Mouse (Mus musculus) heart, postnatal 0 days (tissue): ENCODE results near the gene Izumo2. TPM values are rescaled to one million over a fixed set of nuclear protein-coding genes. Genes with fewer than 3 reads are reported as not detected.
A peak's percentile ranks its signal among the peaks of the same experiment; 100 is the strongest.

Experiments
- ATAC-seq: fragments of 200-750 bp; cut with Nextera tagmentation; 2 replicates; pipeline ENCODE4 v1.8.0; 2017; ENCODE audit warnings: low read depth, moderate number of reproducible peaks, moderate library complexity; ENCODE audit not compliant: insufficient read depth
- DNase-seq: peaks from one replicate; pipeline ENCODE4 v3.0.0-alpha.2; 2016; ENCODE audit warnings: low spot score
- H3K27ac ChIP-seq: fragments of 300-500 bp; sonication (generic); 2 replicates; pipeline ENCODE4 v1.5.1; 2014; ENCODE audit warnings: low read depth, mild to moderate bottlenecking
- H3K27me3 ChIP-seq: fragments of 300-500 bp; sonication (generic); 2 replicates; pipeline ENCODE4 v1.6.1; 2014; ENCODE audit warnings: low read length, mixed read lengths; ENCODE audit not compliant: control insufficient read depth, insufficient read depth
- H3K36me3 ChIP-seq: fragments of 300-500 bp; sonication (generic); replicated peaks from 2 replicates; pipeline ENCODE4 v1.6.1; 2014; ENCODE audit warnings: low read length, mixed read lengths; ENCODE audit not compliant: control insufficient read depth, insufficient read depth
- H3K4me1 ChIP-seq: fragments of 300-500 bp; sonication (generic); 2 replicates; pipeline ENCODE4 v1.6.1; 2014; ENCODE audit warnings: antibody characterized with exemption; ENCODE audit not compliant: control insufficient read depth, insufficient read depth
- H3K4me2 ChIP-seq: fragments of 300-500 bp; sonication (generic); 2 replicates; pipeline ENCODE4 v1.6.1; 2014; ENCODE audit warnings: low read depth, mild to moderate bottlenecking, low read length, moderate library complexity
- H3K4me3 ChIP-seq: fragments of 300-500 bp; sonication (generic); 2 replicates; pipeline ENCODE4 v1.5.1; 2014; ENCODE audit warnings: low read depth, low read length
- H3K9ac ChIP-seq: fragments of 300-500 bp; sonication (generic); replicated peaks from 2 replicates; pipeline ENCODE4 v1.6.1; 2014; ENCODE audit warnings: low read depth, low read length, mixed read lengths
- H3K9me3 ChIP-seq: fragments of 300-500 bp; sonication (generic); replicated peaks from 2 replicates; pipeline ENCODE4 v1.6.1; 2016; ENCODE audit warnings: low read length; ENCODE audit not compliant: control insufficient read depth
- CTCF ChIP-seq: IDR thresholded peaks from 2 replicates; pipeline ENCODE4 v1.5.1; 2016; ENCODE audit warnings: antibody characterized with exemption, control low read depth, low read depth
- EP300 ChIP-seq: IDR thresholded peaks from 2 replicates; pipeline ENCODE4 v1.6.1; 2016; ENCODE audit warnings: antibody characterized with exemption, low read depth
- WGBS: fragments of 180-500 bp; shearing (Covaris S2); extraction: QIAGEN DNeasy Blood & Tissue Kit; methylation state at CpG from one replicate; pipeline ENCODE4 v1.1.7; 2014; 5-methylcytosine and 5-hydroxymethylcytosine counted together
- polyA plus RNA-seq: library from polyadenylated mRNA; unstranded; fragments of >200 nt; fragmentation: Nextera tagmentation; extraction: Ambion mirVana; gene quantifications from 2 replicates; pipeline ENCODE4 v1.2.1, GENCODE M21; 2015
- total RNA-seq: library from RNA; depleted of rRNA; stranded (reverse); fragments of >200 nt; gene quantifications from 2 replicates; pipeline ENCODE4 v1.2.3, GENCODE M21; 2014; ENCODE audit warnings: low replicate concordance

Gene Izumo2
- total and polyA plus RNA-seq, 2 experiments from 2014 or later, result not detected

DNA sequence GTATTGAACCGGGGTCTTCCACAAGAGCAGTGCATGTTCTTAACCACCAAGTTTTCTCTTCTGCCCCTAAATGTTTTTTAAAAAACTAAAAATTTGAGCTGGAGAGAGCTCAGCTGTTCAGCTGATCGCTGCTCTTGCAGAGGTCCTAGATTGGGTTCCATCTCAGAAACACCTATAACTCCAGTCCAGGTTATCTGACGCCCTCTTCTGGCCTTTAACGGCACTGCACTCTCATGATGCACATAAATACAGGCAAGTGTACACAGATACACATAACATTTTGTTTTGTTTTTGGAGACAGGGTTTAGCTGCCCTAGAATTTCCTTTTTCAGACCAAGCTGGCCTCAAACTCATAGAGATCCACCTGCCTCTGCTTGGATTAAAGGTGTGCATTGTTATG lies 34.0 kb upstream of the Izumo2 start:
- no peak overlapping the region for H3K4me2 ChIP-seq
- 0 out of 2 replicates have a peak, but pooled peaks cover 4% of the 10 kb centered on the region for H3K4me1 ChIP-seq
- no peaks in the 10 kb centered on the region for H3K36me3 ChIP-seq
- whole genome bisulfite sequencing, result 61% methylated on average over 4 of the region's 4 CpGs
- TF ChIP-seq EP300, result no peak
- no peak for TF ChIP-seq CTCF
- DNase-seq, result no peak
- no peaks in the 10 kb centered on the region for H3K9me3 ChIP-seq
- no peak for ATAC-seq
- no peak overlapping the region for H3K4me3 ChIP-seq
- H3K27ac ChIP-seq, result no peak overlapping the region
- no peak overlapping the region for H3K9ac ChIP-seq
- 0 out of 2 replicates have a peak, but pooled peaks cover 11% of the 10 kb centered on the region for H3K27me3 ChIP-seq

- H3K4me3 ChIP-seq, result no peak overlapping the region
- DNase-seq (no peak), ATAC-seq (no peak)
- H3K27ac ChIP-seq, result no peak overlapping the region
- 75% methylated on average over 6 of the region's 6 CpGs for WGBS
- TF ChIP-seq EP300, result no peak
- no peak for TF ChIP-seq CTCF
- H3K9ac ChIP-seq, result no peak overlapping the region
- no peaks in the 10 kb centered on the region for H3K36me3 ChIP-seq
- 0 out of 2 replicates have a peak, but pooled peaks cover 11% of the 10 kb centered on the region for H3K27me3 ChIP-seq
- H3K9me3 ChIP-seq, result no peaks in the 10 kb centered on the region
- H3K4me2 ChIP-seq, result no peak overlapping the region
- 0 out of 2 replicates have a peak, but pooled peaks cover 4% of the 10 kb centered on the region for H3K4me1 ChIP-seq
These were observed 33.4 kb upstream of the Izumo2 start for GRCm38 (mm10) chr7:44675171-44675570.

GRCm38 (mm10) chr7:44676126-44676525 lies 32.4 kb upstream of the Izumo2 start:
- DNase-seq, result no peak
- H3K27me3 ChIP-seq, result 0 out of 2 replicates have a peak, but pooled peaks cover 2% of the 10 kb centered on the region
- no peak for ATAC-seq
- TF ChIP-seq CTCF (no peak), EP300 (no peak)
- 51% methylated on average over 4 of the region's 4 CpGs for WGBS
- no peaks in the 10 kb centered on the region for H3K36me3 ChIP-seq
- no peaks in the 10 kb centered on the region for H3K9me3 ChIP-seq
- H3K9ac ChIP-seq, result no peak overlapping the region
- H3K4me3 ChIP-seq, result no peak overlapping the region
- 0 out of 2 replicates have a peak overlapping the region, but pooled peaks have one; percentile 20 for H3K27ac ChIP-seq
- H3K4me1 ChIP-seq, result 0 out of 2 replicates have a peak, but pooled peaks cover 4% of the 10 kb centered on the region
- H3K4me2 ChIP-seq, result no peak overlapping the region

GRCm38 (mm10) chr7:44676611-44677010 lies 31.9 kb upstream of the Izumo2 start:
- peak overlapping the region; percentile 20; the same call in 1 of the 2 replicates for H3K27ac ChIP-seq
- WGBS, result 17% methylated on average over 2 of the region's 2 CpGs

DNA sequence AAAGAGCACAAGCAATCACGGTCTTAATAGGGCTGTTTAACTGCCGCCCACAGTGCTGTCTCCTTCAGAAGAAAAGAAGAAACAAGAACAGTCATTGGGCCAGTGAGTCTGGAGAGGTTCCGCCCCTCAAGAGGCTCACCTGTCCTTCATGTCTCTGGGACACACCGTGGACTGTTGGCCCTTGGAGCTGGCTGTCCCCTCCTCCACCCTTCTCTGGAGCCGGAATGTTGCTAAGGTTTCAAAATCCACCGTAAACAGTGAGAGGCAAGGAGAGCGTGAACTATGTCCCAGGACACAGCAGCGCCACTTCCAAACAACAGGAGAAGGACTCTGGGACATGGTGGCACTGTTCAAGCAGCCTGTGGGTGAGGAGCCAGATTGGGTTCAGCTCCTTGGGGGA lies 24.9 kb upstream of the Izumo2 start:
- Histone ChIP-seq H3K4me2 (no peak overlapping the region), H3K27me3 (no peaks in the 10 kb centered on the region), H3K9me3 (0 out of 2 replicates have a peak, but pooled peaks cover 2% of the 10 kb centered on the region), H3K4me1 (no peaks in the 10 kb centered on the region), H3K27ac (no peak overlapping the region), H3K4me3 (no peak overlapping the region), H3K36me3 (no peaks in the 10 kb centered on the region), H3K9ac (no peak overlapping the region)
- peak; percentile 30 for DNase-seq
- TF ChIP-seq EP300, result no peak
- no peak for TF ChIP-seq CTCF
- 59% methylated on average over 8 of the region's 8 CpGs for WGBS
- ATAC-seq, result peak; percentile 35; the same call in 1 of the 2 replicates

More at GRCm38 (mm10) chr7:44676611-44677010, 31.9 kb upstream of the Izumo2 start:
- Histone ChIP-seq H3K9me3 (0 out of 2 replicates have a peak, but pooled peaks cover 2% of the 10 kb centered on the region), H3K4me1 (0 out of 2 replicates have a peak, but pooled peaks cover 4% of the 10 kb centered on the region), H3K9ac (no peak overlapping the region), H3K27me3 (no peaks in the 10 kb centered on the region), H3K4me2 (no peak overlapping the region), H3K36me3 (no peaks in the 10 kb centered on the region), H3K4me3 (no peak overlapping the region)
- ATAC-seq (peak; percentile 85), DNase-seq (peak; percentile 51)
- TF ChIP-seq CTCF (no peak), EP300 (no peak)
